Mouse (Mus musculus) midbrain, embryonic 16.5 days (tissue): ENCODE data around the gene Adarb2. TPM values are rescaled to one million over a fixed set of nuclear protein-coding genes. Genes with fewer than 3 reads are reported as not detected.

Experiments used
- ATAC-seq: fragments of 200-750 bp; cut with Nextera tagmentation; 2 replicates; pipeline ENCODE4 v1.8.0; 2017; ENCODE audit warnings: moderate TSS enrichment
- H3K27ac ChIP-seq: fragments of 300-500 bp; sonication (generic); 2 replicates; pipeline ENCODE4 v1.5.1; 2014; ENCODE audit warnings: mild to moderate bottlenecking, low read length, mixed read lengths
- H3K27me3 ChIP-seq: fragments of 300-500 bp; sonication (generic); 2 replicates; pipeline ENCODE4 v1.6.1; 2014; ENCODE audit warnings: low read depth, low read length, mixed read lengths; ENCODE audit not compliant: control insufficient read depth, insufficient read depth
- H3K36me3 ChIP-seq: fragments of 300-500 bp; sonication (generic); 2 replicates; pipeline ENCODE4 v1.6.1; 2014; ENCODE audit warnings: mild to moderate bottlenecking, low read length, moderate library complexity, mixed read lengths; ENCODE audit not compliant: control insufficient read depth, insufficient read depth
- H3K4me1 ChIP-seq: fragments of 300-500 bp; sonication (generic); 2 replicates; pipeline ENCODE4 v1.6.1; 2014; ENCODE audit warnings: mild to moderate bottlenecking, low read length, mixed read lengths; ENCODE audit not compliant: control insufficient read depth, insufficient read depth
- H3K4me2 ChIP-seq: fragments of 300-500 bp; sonication (generic); 2 replicates; pipeline ENCODE4 v1.6.1; 2014; ENCODE audit warnings: mild to moderate bottlenecking, low read length, mixed read lengths
- H3K4me3 ChIP-seq: fragments of 300-500 bp; sonication (generic); 2 replicates; pipeline ENCODE4 v1.5.1; 2014; ENCODE audit warnings: low read depth, mild to moderate bottlenecking, low read length, moderate library complexity, mixed read lengths
- H3K9ac ChIP-seq: fragments of 300-500 bp; sonication (generic); 2 replicates; pipeline ENCODE4 v1.6.1; 2014; ENCODE audit warnings: low read depth, low read length, mixed read lengths
- H3K9me3 ChIP-seq: fragments of 300-500 bp; sonication (generic); replicated peaks from 2 replicates; pipeline ENCODE4 v1.6.1; 2014; ENCODE audit warnings: mild to moderate bottlenecking, low read length, mixed read lengths; ENCODE audit not compliant: control insufficient read depth, poor library complexity, severe bottlenecking
- WGBS: fragments of 180-500 bp; shearing (Covaris S2); extraction: QIAGEN DNeasy Blood & Tissue Kit; methylation state at CpG from one replicate; pipeline ENCODE4 v1.1.7; 2014; 5-methylcytosine and 5-hydroxymethylcytosine counted together
- polyA plus RNA-seq: library from polyadenylated mRNA; unstranded; fragments of >200 nt; fragmentation: Nextera tagmentation; extraction: Ambion mirVana; gene quantifications from 2 replicates; pipeline ENCODE4 v1.2.1, GENCODE M21; 2015

Adarb2 gene
- polyA plus RNA-seq, 1 experiment from 2014 or later = 30.2 TPM

- no peak for ATAC-seq
- H3K27me3 ChIP-seq = no peaks in the 10 kb centered on the region
Measured at GRCm38 (mm10) chr13:8352341-8352740, 149.7 kb downstream of the Adarb2 start.

GRCm38 (mm10) chr13:8352952-8353351 is 150.3 kb downstream of the Adarb2 start:
- H3K27ac ChIP-seq = no peak overlapping the region
- no peaks in the 10 kb centered on the region for H3K9me3 ChIP-seq
- no peaks in the 10 kb centered on the region for H3K36me3 ChIP-seq
- H3K4me3 ChIP-seq = no peak overlapping the region
- H3K9ac ChIP-seq = no peak overlapping the region
- no peak for ATAC-seq
- H3K4me1 ChIP-seq = no peaks in the 10 kb centered on the region
- no peaks in the 10 kb centered on the region for H3K27me3 ChIP-seq
- H3K4me2 ChIP-seq = no peak overlapping the region

More at GRCm38 (mm10) chr13:8352341-8352740, 149.7 kb downstream of the Adarb2 start:
- H3K9ac ChIP-seq = no peak overlapping the region
- H3K9me3 ChIP-seq = no peaks in the 10 kb centered on the region
- H3K27ac ChIP-seq = no peak overlapping the region
- no peaks in the 10 kb centered on the region for H3K4me1 ChIP-seq
- H3K36me3 ChIP-seq = no peaks in the 10 kb centered on the region
- no peak overlapping the region for H3K4me3 ChIP-seq
- no peak overlapping the region for H3K4me2 ChIP-seq

GRCm38 (mm10) chr13:8365523-8365922 is 162.9 kb downstream of the Adarb2 start:
- ATAC-seq = no peak
- no peaks in the 10 kb centered on the region; the same call in 1 of the 2 replicates for H3K27me3 ChIP-seq
- 82% methylated on average over 1 of the region's 1 CpGs for WGBS

GRCm38 (mm10) chr13:8366087-8366486 is 163.4 kb downstream of the Adarb2 start:
- Histone ChIP-seq H3K4me1 (0 out of 2 replicates have a peak, but pooled peaks cover 2% of the 10 kb centered on the region), H3K27me3 (no peaks in the 10 kb centered on the region; the same call in 1 of the 2 replicates), H3K4me3 (no peak overlapping the region), H3K9ac (no peak overlapping the region), H3K36me3 (no peaks in the 10 kb centered on the region), H3K27ac (no peak overlapping the region), H3K9me3 (no peaks in the 10 kb centered on the region), H3K4me2 (no peak overlapping the region)
- 87% methylated on average over 4 of the region's 4 CpGs for WGBS
- no peak for ATAC-seq

More at GRCm38 (mm10) chr13:8365523-8365922, 162.9 kb downstream of the Adarb2 start:
- H3K4me3 ChIP-seq = no peak overlapping the region
- 0 out of 2 replicates have a peak, but pooled peaks cover 2% of the 10 kb centered on the region for H3K4me1 ChIP-seq
- no peak overlapping the region for H3K27ac ChIP-seq
- H3K9ac ChIP-seq = no peak overlapping the region
- no peaks in the 10 kb centered on the region for H3K36me3 ChIP-seq
- no peak overlapping the region for H3K4me2 ChIP-seq
- H3K9me3 ChIP-seq = no peaks in the 10 kb centered on the region

- Histone ChIP-seq H3K4me2 (no peak overlapping the region), H3K36me3 (no peaks in the 10 kb centered on the region), H3K4me3 (no peak overlapping the region), H3K4me1 (0 out of 2 replicates have a peak, but pooled peaks cover 2% of the 10 kb centered on the region), H3K9ac (no peak overlapping the region), H3K9me3 (no peaks in the 10 kb centered on the region), H3K27ac (no peak overlapping the region), H3K27me3 (no peaks in the 10 kb centered on the region; the same call in 1 of the 2 replicates)
- ATAC-seq = no peak
- WGBS = 77% methylated on average over 7 of the region's 7 CpGs
Measured at GRCm38 (mm10) chr13:8369868-8370387, 167.3 kb downstream of the Adarb2 start.

GRCm38 (mm10) chr13:8388541-8388940 is 185.9 kb downstream of the Adarb2 start:
- H3K4me1 ChIP-seq = no peaks in the 10 kb centered on the region
- H3K27ac ChIP-seq = no peak overlapping the region
- H3K4me2 ChIP-seq = no peak overlapping the region
- peak; percentile 67; the same call in 1 of the 2 replicates for ATAC-seq
- no peaks in the 10 kb centered on the region for H3K9me3 ChIP-seq
- H3K9ac ChIP-seq = no peak overlapping the region
- no peaks in the 10 kb centered on the region for H3K27me3 ChIP-seq
- no peak overlapping the region for H3K4me3 ChIP-seq
- 17% methylated on average over 1 of the region's 1 CpGs for WGBS
- H3K36me3 ChIP-seq = no peaks in the 10 kb centered on the region

GRCm38 (mm10) chr13:8400265-8401041 is 197.8 kb downstream of the Adarb2 start:
- no peaks in the 10 kb centered on the region for H3K27me3 ChIP-seq
- no peak overlapping the region for H3K27ac ChIP-seq
- H3K9ac ChIP-seq = no peak overlapping the region
- no peaks in the 10 kb centered on the region for H3K9me3 ChIP-seq
- H3K4me1 ChIP-seq = no peaks in the 10 kb centered on the region
- H3K4me3 ChIP-seq = no peak overlapping the region
- no peak overlapping the region for H3K4me2 ChIP-seq
- no peak for ATAC-seq
- 58% methylated on average over 4 of the region's 4 CpGs for WGBS
- H3K36me3 ChIP-seq = no peaks in the 10 kb centered on the region

- Histone ChIP-seq H3K4me2 (no peak overlapping the region), H3K9ac (no peak overlapping the region), H3K4me1 (no peaks in the 10 kb centered on the region), H3K27me3 (no peaks in the 10 kb centered on the region), H3K4me3 (no peak overlapping the region), H3K9me3 (no peaks in the 10 kb centered on the region), H3K27ac (no peak overlapping the region), H3K36me3 (no peaks in the 10 kb centered on the region)
- WGBS = 74% methylated on average over 3 of the region's 3 CpGs
- ATAC-seq = no peak
Measured at GRCm38 (mm10) chr13:8402324-8402873, 199.7 kb downstream of the Adarb2 start.

- no peak overlapping the region for H3K9ac ChIP-seq
- no peak overlapping the region for H3K4me2 ChIP-seq
- H3K36me3 ChIP-seq = no peaks in the 10 kb centered on the region
- H3K27me3 ChIP-seq = no peaks in the 10 kb centered on the region
- ATAC-seq = no peak
- 86% methylated on average over 6 of the region's 6 CpGs for WGBS
- no peak overlapping the region for H3K27ac ChIP-seq
- H3K4me1 ChIP-seq = no peaks in the 10 kb centered on the region; the same call in 1 of the 2 replicates
- H3K4me3 ChIP-seq = no peak overlapping the region
- H3K9me3 ChIP-seq = no peaks in the 10 kb centered on the region
Measured at GRCm38 (mm10) chr13:8406020-8406419, 203.4 kb downstream of the Adarb2 start.
